Mouse (Mus musculus) hindbrain, postnatal 0 days (tissue): ENCODE data around the gene Pnpla2. TPM values are rescaled to one million over a fixed set of nuclear protein-coding genes. Genes with fewer than 3 reads are reported as not detected.
A peak's percentile ranks its signal among the peaks of the same experiment; 100 is the strongest.

Source experiments
- ATAC-seq: fragments of 200-750 bp; cut with Nextera tagmentation; 2 replicates; pipeline ENCODE4 v1.8.0; 2017; ENCODE audit warnings: mild to moderate bottlenecking, moderate TSS enrichment, moderate library complexity
- DNase-seq: peaks from one replicate; pipeline ENCODE4 v3.0.0-alpha.2; 2015; ENCODE audit warnings: low spot score
- H3K27ac ChIP-seq: fragments of 300-500 bp; sonication (generic); 2 replicates; pipeline ENCODE4 v1.5.1; 2014; ENCODE audit warnings: mild to moderate bottlenecking
- H3K27me3 ChIP-seq: fragments of 300-500 bp; sonication (generic); 2 replicates; pipeline ENCODE4 v1.6.1; 2014; ENCODE audit warnings: low read length, mixed read lengths; ENCODE audit not compliant: insufficient read depth
- H3K36me3 ChIP-seq: fragments of 300-500 bp; sonication (generic); 2 replicates; pipeline ENCODE4 v1.6.1; 2014; ENCODE audit warnings: low read length, mixed read lengths; ENCODE audit not compliant: insufficient read depth
- H3K4me1 ChIP-seq: fragments of 300-500 bp; sonication (generic); 2 replicates; pipeline ENCODE4 v1.6.1; 2014; ENCODE audit warnings: antibody characterized with exemption, low read length, mixed read lengths; ENCODE audit not compliant: insufficient read depth
- H3K4me2 ChIP-seq: fragments of 300-500 bp; sonication (generic); 2 replicates; pipeline ENCODE4 v1.6.1; 2014; ENCODE audit warnings: low read depth, mild to moderate bottlenecking, low read length, moderate library complexity, mixed read lengths
- H3K4me3 ChIP-seq: fragments of 300-500 bp; sonication (generic); 2 replicates; pipeline ENCODE4 v1.5.1; 2014; ENCODE audit warnings: low read length
- H3K9ac ChIP-seq: fragments of 300-500 bp; sonication (generic); replicated peaks from 2 replicates; pipeline ENCODE4 v1.6.1; 2014; ENCODE audit warnings: mild to moderate bottlenecking, low read length, moderate library complexity, mixed read lengths
- H3K9me3 ChIP-seq: fragments of 300-500 bp; sonication (generic); 2 replicates; pipeline ENCODE4 v1.6.1; 2016; ENCODE audit warnings: low read length, mixed read lengths
- CTCF ChIP-seq: IDR thresholded peaks from 2 replicates; pipeline ENCODE4 v1.5.1; 2016; ENCODE audit warnings: antibody characterized with exemption, control low read depth, low read depth
- WGBS: fragments of 180-500 bp; shearing (Covaris S2); extraction: QIAGEN DNeasy Blood & Tissue Kit; methylation state at CpG from one replicate; pipeline ENCODE4 v1.1.7; 2014; 5-methylcytosine and 5-hydroxymethylcytosine counted together
- polyA plus RNA-seq: library from polyadenylated mRNA; unstranded; fragments of >200 nt; fragmentation: Nextera tagmentation; extraction: Ambion mirVana; gene quantifications from 2 replicates; pipeline ENCODE4 v1.2.1, GENCODE M21; 2015
- total RNA-seq: library from RNA; depleted of rRNA; stranded (reverse); fragments of >200 nt; gene quantifications from 2 replicates; pipeline ENCODE4 v1.2.3, GENCODE M21; 2014

The Pnpla2 gene
- total and polyA plus RNA-seq, 2 experiments from 2014 or later, result 8.5 to 22.4 TPM

GRCm38 (mm10) chr7:141476226-141476980 lies 21.4 kb downstream of the Pnpla2 start:
- peak overlapping the region; percentile 77 for H3K4me2 ChIP-seq
- ATAC-seq, result peak; percentile 8; the same call in 1 of the 2 replicates
- peaks cover 18% of the 10 kb centered on the region for H3K4me1 ChIP-seq
- 0 out of 2 replicates have a peak overlapping the region, but pooled peaks have one; percentile 7 for H3K4me3 ChIP-seq
- 6% methylated on average over 17 of the region's 17 CpGs for WGBS
- no peaks in the 10 kb centered on the region for H3K9me3 ChIP-seq
- peak; percentile 50 for DNase-seq
- peak overlapping the region; percentile 80 for H3K27ac ChIP-seq
- peak; percentile 41; the same call in 1 of the 2 replicates for TF ChIP-seq CTCF
- no peaks in the 10 kb centered on the region for H3K27me3 ChIP-seq
- no peak overlapping the region; the same call in none of the 2 replicates for H3K9ac ChIP-seq
- peaks cover 9% of the 10 kb centered on the region for H3K36me3 ChIP-seq

GRCm38 (mm10) chr7:141476981-141477370 lies 22.0 kb downstream of the Pnpla2 start:
- H3K27me3 ChIP-seq, result no peaks in the 10 kb centered on the region
- no peaks in the 10 kb centered on the region for H3K9me3 ChIP-seq
- H3K36me3 ChIP-seq, result peaks cover 8% of the 10 kb centered on the region
- ATAC-seq (no peak), DNase-seq (no peak)
- peak overlapping the region; percentile 77 for H3K4me2 ChIP-seq
- H3K27ac ChIP-seq, result peak overlapping the region; percentile 80; the same call in 1 of the 2 replicates
- H3K4me1 ChIP-seq, result peaks cover 18% of the 10 kb centered on the region
- WGBS, result 20% methylated on average over 7 of the region's 7 CpGs
- no peak; the same call in 1 of the 2 replicates for TF ChIP-seq CTCF
- H3K9ac ChIP-seq, result no peak overlapping the region; the same call in 1 of the 2 replicates
- 0 out of 2 replicates have a peak overlapping the region, but pooled peaks have one; percentile 7 for H3K4me3 ChIP-seq

GRCm38 (mm10) chr7:141477578-141478269 lies 22.7 kb downstream of the Pnpla2 start:
- no peaks in the 10 kb centered on the region for H3K9me3 ChIP-seq
- DNase-seq (no peak), ATAC-seq (no peak)
- no peak overlapping the region for H3K4me3 ChIP-seq
- H3K27ac ChIP-seq, result peak overlapping the region; percentile 80; the same call in 1 of the 2 replicates
- H3K27me3 ChIP-seq, result no peaks in the 10 kb centered on the region
- H3K9ac ChIP-seq, result no peak overlapping the region
- no peak for TF ChIP-seq CTCF
- H3K36me3 ChIP-seq, result peaks cover under 1% of the 10 kb centered on the region
- H3K4me2 ChIP-seq, result no peak overlapping the region
- 76% methylated on average over 4 of the region's 4 CpGs for WGBS
- H3K4me1 ChIP-seq, result peaks cover 18% of the 10 kb centered on the region

DNA sequence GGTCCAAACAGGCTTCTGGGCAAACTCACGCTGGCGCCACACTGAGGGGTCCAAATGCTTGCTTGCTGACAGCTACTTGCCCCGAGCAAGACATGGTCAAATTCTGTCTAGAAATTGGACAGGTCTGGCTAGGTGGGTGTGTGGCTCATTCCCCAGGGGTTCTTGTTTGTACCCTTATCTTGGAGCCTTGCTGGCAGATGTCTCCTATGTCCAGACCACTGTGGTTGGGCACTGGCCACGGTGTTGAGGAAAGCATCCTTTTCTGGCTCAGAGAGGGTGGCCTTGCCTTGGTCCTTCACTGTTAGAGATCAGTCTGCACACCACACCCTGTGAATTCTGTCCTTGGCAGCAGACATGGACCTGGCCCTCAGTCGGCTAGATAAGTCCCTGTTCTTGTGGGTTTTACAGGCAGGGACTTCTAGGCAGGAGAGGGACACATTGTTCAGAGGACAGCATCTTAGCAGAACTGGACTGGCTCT lies 23.3 kb downstream of the Pnpla2 start:
- WGBS, result 73% methylated on average over 5 of the region's 5 CpGs
- H3K4me3 ChIP-seq, result no peak overlapping the region
- no peak for ATAC-seq
- TF ChIP-seq CTCF, result no peak
- H3K9me3 ChIP-seq, result no peaks in the 10 kb centered on the region
- H3K4me2 ChIP-seq, result no peak overlapping the region
- no peaks in the 10 kb centered on the region for H3K36me3 ChIP-seq
- no peak overlapping the region for H3K9ac ChIP-seq
- H3K27ac ChIP-seq, result no peak overlapping the region
- H3K4me1 ChIP-seq, result peaks cover 18% of the 10 kb centered on the region
- DNase-seq, result no peak
- H3K27me3 ChIP-seq, result no peaks in the 10 kb centered on the region

DNA sequence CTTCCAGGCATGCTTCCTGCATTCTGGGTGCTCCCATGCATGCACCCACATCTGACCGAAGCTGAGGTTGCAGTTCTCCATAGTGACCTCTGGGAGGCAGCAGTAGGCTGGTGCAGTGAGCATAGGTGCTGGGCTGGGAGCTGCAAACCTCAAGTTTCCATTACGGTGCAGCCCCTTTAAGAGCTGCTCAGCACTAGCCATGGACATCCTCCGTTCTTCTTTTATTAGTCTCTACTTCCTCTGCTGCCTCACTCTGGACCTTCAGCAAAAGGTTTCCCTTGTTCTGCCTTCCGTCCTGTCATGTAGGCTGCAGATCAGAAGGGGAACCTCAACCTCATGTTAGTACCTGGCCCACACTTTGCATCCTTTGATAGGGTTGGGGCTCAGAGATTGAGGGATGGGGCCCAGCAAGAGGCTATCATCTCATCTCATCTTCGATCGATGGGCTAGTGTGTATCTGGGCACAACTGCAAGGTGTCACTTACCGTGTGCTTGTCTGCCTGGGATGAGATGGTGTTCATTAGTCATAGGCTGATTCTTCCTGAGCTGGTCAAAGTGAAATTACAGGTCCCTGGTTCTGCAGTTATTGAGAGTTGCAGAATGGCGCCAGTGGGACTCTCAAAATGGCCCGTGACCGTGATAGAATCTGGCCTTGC lies 26.0 kb downstream of the Pnpla2 start:
- peak overlapping the region; percentile 81 for H3K27ac ChIP-seq
- 9% methylated on average over 10 of the region's 10 CpGs for WGBS
- DNase-seq, result peak; percentile 90
- no peaks in the 10 kb centered on the region for H3K9me3 ChIP-seq
- no peaks in the 10 kb centered on the region for H3K27me3 ChIP-seq
- H3K4me2 ChIP-seq, result peak overlapping the region; percentile 93
- TF ChIP-seq CTCF, result peak; percentile 96
- H3K4me1 ChIP-seq, result peaks cover 14% of the 10 kb centered on the region
- ATAC-seq, result peak; percentile 60
- no peaks in the 10 kb centered on the region for H3K36me3 ChIP-seq
- peak overlapping the region; percentile 17; the same call in 1 of the 2 replicates for H3K9ac ChIP-seq
- H3K4me3 ChIP-seq, result peak overlapping the region; percentile 70

GRCm38 (mm10) chr7:141481498-141482401 lies 26.8 kb downstream of the Pnpla2 start:
- no peaks in the 10 kb centered on the region for H3K9me3 ChIP-seq
- under 1% methylated on average over 71 of the region's 81 CpGs for WGBS
- peak overlapping the region; percentile 70 for H3K4me3 ChIP-seq
- H3K4me1 ChIP-seq, result peaks cover 12% of the 10 kb centered on the region
- H3K4me2 ChIP-seq, result peak overlapping the region; percentile 93
- H3K36me3 ChIP-seq, result no peaks in the 10 kb centered on the region
- DNase-seq (peak; percentile 76), ATAC-seq (peak; percentile 50)
- peak overlapping the region; percentile 81 for H3K27ac ChIP-seq
- peak overlapping the region; percentile 78 for H3K9ac ChIP-seq
- TF ChIP-seq CTCF, result peak; percentile 57
- no peaks in the 10 kb centered on the region for H3K27me3 ChIP-seq
